Mouse (Mus musculus): Measurements from ENCODE around the gene Dusp23. TPM values are rescaled to one million over a fixed set of nuclear protein-coding genes. Genes with fewer than 3 reads are reported as not detected.

Dusp23 gene
- total and polyA plus RNA-seq, 3 experiments, result 7.0 to 32.0 (median 7.3) TPM

Other genes starting within 250 kb of the Dusp23 start
- 1 to 10 TPM; 3.2 to 7.9 TPM for gene Slamf9, start 157.6 kb downstream of the Dusp23 start, total RNA-seq (2021)
- gene Slamf9, start 157.6 kb downstream of the Dusp23 start, polyA plus RNA-seq (2012; rRNA removed), result 4.5 and 4.9 TPM in 2 replicates
- gene Igsf9, start 151.2 kb downstream of the Dusp23 start, total RNA-seq (2021), result 1 to 10 TPM in 1 of 2 experiments, under 1 TPM in 1; 0.78 to 3.8 TPM
- gene Igsf9, start 151.2 kb downstream of the Dusp23 start, polyA plus RNA-seq (2012; rRNA removed), result 7.4 and 7.9 TPM in 2 replicates
- 100 to 1,000 TPM in 1 of 2 experiments, 10 to 100 TPM in 1; 60.9 to 108 TPM for gene Tagln2, start 132.9 kb downstream of the Dusp23 start, total RNA-seq (2021)
- 89.5 and 121 TPM in 2 replicates for gene Tagln2, start 132.9 kb downstream of the Dusp23 start, polyA plus RNA-seq (2012; rRNA removed)
- gene Cfap45, start 112.2 kb downstream of the Dusp23 start, total RNA-seq (2021), result under 1 TPM; 0.31 to 0.37 TPM
- gene Cfap45, start 112.2 kb downstream of the Dusp23 start, polyA plus RNA-seq (2012; rRNA removed), result 0.15 TPM in 1 of 2 replicates, not detected in the other
- under 1 TPM; 0.24 to 0.61 TPM for gene Vsig8, start 77.0 kb downstream of the Dusp23 start, total RNA-seq (2021)
- gene Vsig8, start 77.0 kb downstream of the Dusp23 start, polyA plus RNA-seq (2012; rRNA removed), result 1.6 and 2.1 TPM in 2 replicates
- 1 to 10 TPM in 1 of 2 experiments, under 1 TPM in 1; 0.49 to 1.1 TPM for gene Slamf8, start 42.4 kb downstream of the Dusp23 start, total RNA-seq (2021)
- gene Slamf8, start 42.4 kb downstream of the Dusp23 start, polyA plus RNA-seq (2012; rRNA removed), result 0.98 and 1.1 TPM in 2 replicates
- gene Fcrl6, start 30.4 kb downstream of the Dusp23 start, total RNA-seq (2021), result not detected
- not detected in 2 replicates for gene Fcrl6, start 30.4 kb downstream of the Dusp23 start, polyA plus RNA-seq (2012; rRNA removed)
- gene Crp, start 65.1 kb upstream of the Dusp23 start, total RNA-seq (2021), result 1 to 10 TPM in 1 of 2 experiments, not detected in 1; 1.0 TPM
- gene Crp, start 65.1 kb upstream of the Dusp23 start, polyA plus RNA-seq (2012; rRNA removed), result not detected in 2 replicates